Mouse (Mus musculus): ENCODE data around the gene Nipal3.

Gene Nipal3

DNA sequence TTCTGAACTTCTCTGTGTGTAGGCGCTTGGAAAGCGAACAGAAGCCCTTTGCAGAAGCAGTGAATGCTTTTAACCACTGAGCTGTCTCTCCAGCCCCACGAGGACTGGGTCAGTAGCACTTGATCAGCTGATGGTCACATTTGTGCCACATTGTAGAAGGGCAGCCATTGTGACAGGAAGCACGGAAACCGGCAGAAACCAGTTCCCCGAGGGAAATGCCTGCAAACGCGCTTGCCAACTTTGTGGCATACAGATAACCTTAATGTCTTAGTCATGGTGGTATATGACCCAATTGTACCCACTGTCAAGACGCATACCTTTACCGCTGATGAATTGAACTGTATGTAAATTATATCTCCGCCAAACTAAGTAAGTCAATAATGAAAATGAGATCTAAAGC lies 11.0 kb upstream of the Nipal3 start:
- DNase-seq (ENCODE audit: low read depth), result no peak

DNA sequence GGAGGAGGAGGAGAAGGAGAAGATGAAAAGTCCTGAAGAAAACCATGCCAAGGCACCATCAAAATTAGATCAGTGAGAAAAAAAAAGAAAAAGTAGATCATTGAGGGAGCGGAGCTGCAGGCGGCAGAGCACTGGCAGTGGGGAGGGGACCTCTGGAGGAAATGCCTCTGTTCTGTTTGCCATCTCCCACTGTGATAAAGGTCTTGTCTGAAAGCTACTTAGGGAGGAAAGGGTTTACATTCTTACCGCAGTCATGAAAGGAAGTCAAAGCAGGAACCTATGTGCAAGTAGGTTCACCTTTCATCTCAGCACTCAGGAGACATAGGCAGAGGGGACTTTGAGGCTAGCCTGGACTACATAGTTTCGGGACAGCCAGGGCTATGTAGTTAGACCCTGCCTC lies 6.7 kb upstream of the Nipal3 start:
- DNase-seq (ENCODE audit: low read depth), result no peak

- DNase-seq (ENCODE audit: low read depth), result no peak
Measured at GRCm38 (mm10) chr4:135499831-135500230, 5.0 kb upstream of the Nipal3 start.

DNA sequence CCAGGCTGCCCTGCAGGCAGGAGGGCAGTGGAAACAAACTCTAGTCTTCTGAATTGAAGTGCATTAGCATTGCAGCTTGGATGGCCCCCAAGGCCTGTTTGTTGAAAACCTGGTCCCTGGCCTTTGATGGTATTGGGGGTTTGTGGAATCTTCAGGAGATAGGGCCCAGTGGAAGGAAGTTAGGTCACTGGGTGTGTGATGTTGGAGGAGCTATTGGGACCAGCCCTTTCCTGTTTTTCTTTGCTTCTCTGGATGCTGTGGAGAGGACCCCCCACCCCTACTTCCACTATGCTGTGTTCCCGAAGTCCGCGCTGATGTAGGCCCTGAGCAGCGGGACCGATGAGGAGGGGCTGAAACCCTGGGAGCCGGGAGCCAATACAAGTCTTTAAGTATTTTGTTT lies 3.3 kb upstream of the Nipal3 start:
- no peak for DNase-seq (ENCODE audit: low read depth)

DNA sequence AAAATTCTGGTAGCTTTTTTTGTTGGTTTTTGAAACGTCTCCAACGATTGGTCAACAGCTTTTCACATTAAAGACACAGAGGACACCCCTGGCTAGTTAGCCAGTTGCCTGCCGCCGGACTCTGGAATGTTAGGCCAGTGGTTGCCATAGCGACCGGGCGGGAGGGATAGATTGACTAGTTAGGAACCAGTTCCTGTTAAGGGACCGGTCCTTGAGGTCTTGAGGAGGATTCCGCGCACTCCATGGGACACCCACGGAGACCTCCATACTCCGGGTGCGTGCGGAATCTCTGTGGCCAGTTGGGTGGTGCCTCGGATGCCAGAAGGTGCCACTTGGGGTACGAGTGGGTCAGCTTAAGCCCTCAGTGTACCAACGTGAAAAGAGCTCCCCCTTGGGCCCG lies 972 bp upstream of the Nipal3 start:
- no peak for DNase-seq (ENCODE audit: low read depth)

GRCm38 (mm10) chr4:135495397-135495791 lies 556 bp upstream of the Nipal3 start:
- no peak for DNase-seq (ENCODE audit: low read depth)

DNA sequence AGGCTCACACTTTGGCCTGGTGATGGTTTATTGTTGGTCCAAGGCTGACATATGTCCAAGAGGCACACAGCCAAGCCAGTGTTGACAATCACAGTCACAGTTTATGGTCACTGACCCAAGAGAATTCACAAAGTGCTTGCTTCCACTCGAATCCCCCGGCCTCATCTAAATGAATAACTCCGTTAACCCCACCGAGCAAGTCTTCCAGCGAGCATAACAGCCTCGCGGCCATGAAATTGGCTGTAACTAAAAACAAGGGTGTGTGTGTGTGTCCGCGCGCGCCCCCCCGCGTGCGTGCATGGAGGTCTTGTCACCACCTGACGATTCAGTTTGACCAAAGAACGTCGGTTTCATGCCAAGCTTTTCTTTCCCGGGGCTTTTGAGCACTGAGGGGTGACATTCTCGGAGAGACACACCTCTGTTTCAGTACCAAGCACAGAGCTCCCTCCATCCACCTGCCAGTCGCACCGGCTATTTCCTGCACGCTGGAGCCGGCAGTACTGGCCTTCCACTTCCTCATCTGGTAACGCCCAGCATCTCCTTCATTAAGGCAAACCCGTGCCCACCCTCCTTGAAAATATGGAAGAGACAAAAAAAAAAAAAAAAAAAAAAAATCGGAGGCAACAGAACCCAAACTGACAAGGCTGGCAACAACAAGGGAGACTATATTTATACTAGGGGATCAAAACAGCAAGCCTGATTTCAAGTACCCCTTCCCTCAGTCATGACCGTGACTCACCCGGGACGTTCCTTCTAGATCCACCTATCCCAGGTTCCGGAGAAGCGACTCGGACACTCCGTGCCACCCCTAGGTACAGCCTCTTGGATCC lies 932 bp downstream of the Nipal3 start:
- peak; percentile 33 for DNase-seq (ENCODE audit: low read depth)

DNA sequence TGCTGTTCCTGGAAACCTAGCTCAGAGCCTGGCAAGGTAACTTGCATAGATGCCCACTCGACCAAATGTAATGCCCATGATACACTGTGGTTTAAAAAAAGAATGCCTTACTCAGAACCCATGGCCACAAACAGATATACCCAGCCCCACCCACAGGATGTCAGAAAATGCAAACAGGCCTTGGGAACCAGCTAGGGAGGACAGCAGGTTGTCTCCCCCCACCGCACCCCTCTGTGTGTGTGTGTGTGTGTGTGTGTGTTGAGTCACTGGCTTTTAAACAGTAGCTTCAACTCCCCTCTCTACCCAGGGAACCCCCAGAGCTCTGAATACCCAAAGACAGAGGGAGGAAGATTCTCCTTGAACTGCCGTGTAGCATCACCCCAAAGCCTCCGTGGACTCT lies 1.6 kb downstream of the Nipal3 start:
- no peak for DNase-seq (ENCODE audit: low read depth)

DNA sequence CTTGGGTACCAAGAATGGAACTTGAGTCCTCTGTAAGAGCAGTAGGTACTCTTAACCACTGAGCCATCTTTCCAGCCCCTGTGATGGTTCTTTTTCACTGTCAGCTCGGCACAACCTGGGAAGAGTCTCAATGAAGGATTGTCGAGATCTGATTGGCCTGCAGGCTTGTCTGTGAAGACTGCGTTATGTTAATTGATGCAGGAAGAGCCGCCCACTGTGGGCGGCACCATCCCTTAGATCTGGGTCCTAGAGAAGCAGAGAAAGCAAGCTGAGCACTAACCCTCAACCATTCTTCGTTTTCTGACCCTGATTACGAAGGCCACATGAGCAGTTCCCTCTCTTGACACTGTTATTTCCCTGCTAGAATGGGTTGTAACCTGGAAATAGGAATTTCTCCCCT lies 5.6 kb downstream of the Nipal3 start:
- no peak for DNase-seq (ENCODE audit: low read depth)

GRCm38 (mm10) chr4:135486352-135486751 lies 8.5 kb downstream of the Nipal3 start:
- DNase-seq (ENCODE audit: low read depth), result no peak

DNA sequence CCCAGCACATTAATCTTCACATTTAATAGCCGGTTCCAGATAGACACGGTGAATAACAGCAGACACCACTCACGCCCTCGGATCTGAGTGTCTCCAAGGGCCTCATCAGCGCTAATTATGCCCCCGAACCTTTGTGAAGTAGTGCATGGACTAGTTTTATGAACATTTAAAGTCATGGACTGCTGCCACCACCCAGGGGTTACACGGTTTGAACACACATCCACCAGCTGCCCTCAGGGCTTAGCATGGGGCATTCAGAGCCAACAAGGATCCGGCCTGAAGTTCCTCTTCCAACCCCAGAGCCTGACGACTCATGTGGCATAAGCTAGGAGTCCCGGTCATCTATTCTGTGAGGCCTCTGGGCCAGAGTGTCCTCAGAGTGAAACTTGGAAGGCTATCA lies 9.8 kb downstream of the Nipal3 start:
- DNase-seq (ENCODE audit: low read depth), result no peak

DNA sequence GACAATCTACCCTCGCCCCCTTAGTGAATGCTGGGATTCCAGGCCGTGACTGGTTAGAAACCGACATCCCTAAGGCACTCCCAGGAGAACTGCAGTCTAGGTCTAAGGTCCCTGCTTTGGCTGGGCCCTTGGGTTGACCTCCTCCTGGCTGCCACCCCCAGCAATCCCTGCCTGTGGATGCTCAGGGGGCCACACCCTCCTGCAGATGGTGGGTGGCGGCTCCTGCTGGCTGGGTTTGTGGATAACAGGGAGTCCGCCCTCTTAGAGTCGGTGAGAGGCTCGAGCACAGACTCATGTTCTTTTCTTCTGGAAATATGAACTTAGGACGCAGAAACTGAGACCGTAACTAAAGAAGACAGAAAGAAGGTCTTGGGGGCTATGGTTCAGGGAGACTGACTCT lies 14.5 kb downstream of the Nipal3 start:
- DNase-seq (ENCODE audit: low read depth), result no peak

DNA sequence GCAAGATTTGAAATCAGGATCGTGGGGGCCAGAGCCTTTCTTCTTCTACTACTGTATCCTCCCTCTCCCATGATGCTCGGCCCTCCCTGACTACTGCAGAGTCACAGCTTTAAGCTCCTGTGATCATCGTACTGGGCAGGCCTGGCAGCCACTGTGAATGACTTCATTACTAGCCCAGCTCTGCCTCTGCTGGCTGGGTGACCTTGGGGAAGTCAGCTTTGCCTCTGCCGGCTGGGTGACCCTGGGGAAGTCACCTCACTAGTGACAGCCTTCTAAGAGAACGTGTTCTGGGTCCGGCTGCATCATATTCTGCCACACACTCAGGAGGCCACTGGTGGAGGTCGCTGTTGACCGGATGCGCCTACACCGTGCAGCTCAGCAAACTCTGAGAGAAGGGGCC lies 17.0 kb downstream of the Nipal3 start:
- DNase-seq (ENCODE audit: low read depth), result no peak

DNA sequence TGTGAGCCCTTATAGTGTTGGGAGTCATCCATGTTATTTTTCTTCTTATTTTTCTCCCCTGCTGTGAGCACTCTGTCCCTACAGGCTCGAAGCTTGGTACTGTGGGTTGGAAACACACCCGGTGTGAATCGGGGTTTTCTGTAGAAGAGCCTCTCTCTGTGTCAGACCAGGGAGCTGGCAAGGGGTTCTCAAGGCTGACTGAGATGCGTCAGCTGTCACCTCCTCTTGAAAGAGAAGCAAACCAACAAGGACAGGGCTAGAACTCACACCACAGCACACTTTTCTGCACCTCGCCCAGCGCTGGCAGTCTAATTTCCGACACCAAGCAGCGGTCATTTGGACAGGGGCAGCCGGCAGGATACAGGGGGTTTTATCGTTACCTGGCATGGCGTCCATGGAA lies 31.4 kb downstream of the Nipal3 start:
- DNase-seq (ENCODE audit: low read depth), result no peak

- DNase-seq (ENCODE audit: low read depth), result no peak
Measured at GRCm38 (mm10) chr4:135453572-135453971, 41.3 kb downstream of the Nipal3 start.

DNA sequence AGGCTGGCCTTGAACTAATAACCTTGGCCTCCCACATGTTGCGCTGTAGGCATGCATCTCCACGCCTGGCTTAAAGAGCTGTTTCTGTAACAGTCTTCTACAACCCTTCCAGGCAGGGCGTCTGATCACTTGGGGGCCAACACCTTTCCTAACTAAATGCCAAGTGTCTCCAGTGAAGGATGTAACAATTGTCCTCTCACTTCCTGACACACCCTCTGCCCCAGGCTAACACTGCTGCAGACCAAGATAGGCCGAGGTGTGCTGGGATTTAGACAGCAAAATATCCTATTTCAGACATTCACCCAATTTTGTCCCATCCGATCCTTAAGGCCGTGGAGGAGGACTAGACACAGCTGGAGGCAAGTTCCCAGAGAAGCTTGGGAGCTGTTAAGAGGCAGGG lies 41.7 kb downstream of the Nipal3 start:
- DNase-seq (ENCODE audit: low read depth), result no peak

GRCm38 (mm10) chr4:135451360-135452015 lies 43.4 kb downstream of the Nipal3 start:
- no peak for DNase-seq (ENCODE audit: low read depth)

DNA sequence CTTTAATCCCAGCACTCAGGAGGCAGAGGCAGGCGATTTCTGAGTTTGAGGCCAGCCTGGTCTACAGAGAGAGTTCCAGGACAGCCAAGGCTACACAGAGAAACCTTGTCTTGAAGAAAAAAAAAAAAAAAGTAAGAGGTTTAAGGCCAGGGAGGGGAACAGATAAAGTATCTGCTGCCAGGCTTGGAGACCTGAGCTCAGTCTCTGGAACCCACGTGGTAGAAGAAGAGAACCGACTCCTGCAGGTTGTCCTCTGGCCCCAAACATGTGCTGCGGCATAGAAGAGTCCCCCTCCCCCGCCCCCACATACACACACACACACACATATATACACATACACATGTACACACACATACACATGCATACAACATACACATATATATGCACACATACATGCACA lies 52.4 kb downstream of the Nipal3 start:
- no peak for DNase-seq (ENCODE audit: low read depth)

GRCm38 (mm10) chr4:135439904-135440522 lies 54.8 kb downstream of the Nipal3 start:
- peak; percentile 64 for DNase-seq (ENCODE audit: low read depth)

DNA sequence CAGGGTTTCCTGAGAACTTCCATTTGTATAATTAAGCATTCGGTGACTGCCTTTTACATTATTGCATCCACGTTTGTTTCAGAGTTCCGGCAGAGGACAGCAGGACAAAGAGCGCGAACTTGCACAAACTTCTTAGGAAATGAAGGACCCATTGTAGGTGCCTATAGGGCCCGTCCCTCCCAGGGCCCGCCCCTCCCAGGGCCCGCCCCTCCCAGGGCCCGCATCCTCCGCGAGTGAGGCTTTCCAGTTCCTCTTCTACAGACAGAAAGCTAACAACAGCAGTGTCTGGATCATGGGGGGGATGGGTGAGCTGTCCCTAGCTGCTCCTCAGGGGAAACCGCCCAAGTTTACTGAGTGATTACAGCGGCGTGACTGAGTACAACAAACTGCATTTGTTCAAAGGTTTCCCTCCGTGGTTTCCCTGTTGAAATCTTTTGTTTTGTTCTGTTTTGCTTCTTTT lies 55.6 kb downstream of the Nipal3 start:
- DNase-seq (ENCODE audit: low read depth), result peak; percentile 91

DNA sequence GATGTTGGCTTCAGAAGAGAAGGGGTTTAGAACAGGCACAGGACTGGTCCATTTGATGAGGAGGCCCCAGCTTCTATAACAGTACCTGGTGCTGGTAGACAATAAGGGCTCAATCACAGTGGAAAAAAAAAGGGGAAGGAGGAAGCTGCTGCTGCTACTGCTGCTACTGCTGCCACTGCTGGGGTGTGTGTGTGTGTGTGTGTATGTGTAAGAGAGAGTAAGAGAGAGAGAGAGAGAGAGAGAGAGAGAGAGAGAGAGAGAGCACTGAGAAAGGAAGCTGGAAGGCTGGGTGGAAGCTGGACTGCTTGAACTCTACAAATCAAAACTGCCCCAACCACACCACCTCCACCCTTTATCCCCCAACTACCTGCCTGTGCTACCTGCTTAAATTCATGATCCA lies 56.9 kb downstream of the Nipal3 start:
- DNase-seq (ENCODE audit: low read depth), result no peak

GRCm38 (mm10) chr4:135436291-135436690 lies 58.5 kb downstream of the Nipal3 start:
- no peak for DNase-seq (ENCODE audit: low read depth)

DNA sequence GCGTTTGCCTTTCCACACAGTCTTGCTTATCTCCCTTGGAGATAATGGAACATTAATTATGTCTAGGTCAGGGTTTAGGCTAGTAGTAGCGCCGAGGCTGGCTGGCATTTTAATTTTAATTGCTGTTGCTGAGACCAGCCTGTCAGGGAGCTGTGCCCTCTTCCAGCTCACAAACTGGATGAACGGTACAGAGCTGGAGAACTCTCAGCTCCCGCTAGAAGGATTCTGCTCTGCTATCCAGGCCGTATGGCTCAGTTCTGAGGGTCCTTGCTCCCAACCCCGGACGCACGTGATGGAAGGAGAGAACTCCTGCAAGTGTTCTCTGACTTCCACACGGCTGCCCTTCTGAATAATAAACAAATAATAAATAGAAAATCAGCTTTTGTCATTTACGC lies 60.4 kb downstream of the Nipal3 start:
- DNase-seq (ENCODE audit: low read depth), result no peak
